In the genomic region with DNA sequence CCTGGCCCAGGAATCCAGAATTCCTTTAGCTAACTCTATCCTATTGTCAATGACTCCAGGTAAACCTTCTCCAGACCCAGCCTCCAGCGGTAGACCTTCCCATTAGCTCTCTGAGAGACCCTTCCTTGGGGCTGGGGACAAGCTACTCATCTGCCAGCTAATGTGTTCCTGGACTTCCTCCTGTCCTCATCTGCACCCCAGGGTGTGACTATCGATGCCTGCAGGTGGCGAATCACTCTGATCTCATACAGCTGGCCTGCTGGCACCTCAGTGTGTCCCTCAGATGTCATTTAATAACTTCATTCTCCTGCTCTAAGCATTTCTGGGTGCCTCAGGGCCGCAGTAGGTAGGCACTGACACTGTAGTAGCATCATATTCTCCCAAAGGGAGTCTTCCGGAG, we compare ENCODE assay signal across 1 mouse cellular context.
TF ChIP-seq lines count a peak whose summit lies in the region.

No protein-coding gene starts in this region.

TF ChIP-seq in C2C12, 6 proteins besides CTCF, POLR2A, EP300 and RAD21 (continued from another document):
- no peak for TF ChIP-seq USF1 (IDR thresholded peaks at IDR 0.05; ENCODE audit: low read depth)
- no peak for TF ChIP-seq CEBPB (IDR thresholded peaks at IDR 0.05; ENCODE audit: low read depth)
- TF ChIP-seq MYOD1 (IDR thresholded peaks at IDR 0.05; ENCODE audit: control insufficient read depth, insufficient read length, low read depth) = no peak
- TF ChIP-seq MYOG (IDR thresholded peaks at IDR 0.05; ENCODE audit: control insufficient read depth, extremely low read depth, insufficient read length) = no peak
- no peak for TF ChIP-seq MAX (IDR thresholded peaks at IDR 0.05)
